Mouse (Mus musculus) ES-Bruce4 (cell line): ENCODE data around the gene Abraxas1. TPM values are rescaled to one million over a fixed set of nuclear protein-coding genes. Genes with fewer than 3 reads are reported as not detected.

Experiments
- H3K27ac ChIP-seq: 2 replicates; pipeline ENCODE4 v1.5.1; 2012; ENCODE audit warnings: low read length, inconsistent platforms; ENCODE audit not compliant: insufficient read depth
- H3K27me3 ChIP-seq: 2 replicates; pipeline ENCODE4 v1.6.1; 2012; ENCODE audit warnings: mild to moderate bottlenecking, low read length, inconsistent platforms; ENCODE audit not compliant: control insufficient read depth, poor library complexity, insufficient read depth, severe bottlenecking
- H3K36me3 ChIP-seq: 2 replicates; pipeline ENCODE4 v1.6.1; 2012; ENCODE audit warnings: inconsistent platforms, mild to moderate bottlenecking, low read length, moderate library complexity; ENCODE audit not compliant: control insufficient read depth, poor library complexity, insufficient read depth, severe bottlenecking
- H3K4me1 ChIP-seq: one replicate; pipeline ENCODE4 v1.8.1; 2011; ENCODE audit warnings: low read length; ENCODE audit not compliant: control insufficient read depth, insufficient read depth
- H3K4me3 ChIP-seq: 2 replicates; pipeline ENCODE4 v1.5.1; 2011; ENCODE audit warnings: low read depth, mild to moderate bottlenecking, low read length
- H3K9ac ChIP-seq: 2 replicates; pipeline ENCODE4 v1.6.1; 2012; ENCODE audit warnings: low read depth, mild to moderate bottlenecking, inconsistent platforms; ENCODE audit not compliant: poor library complexity, severe bottlenecking
- H3K9me3 ChIP-seq: replicated peaks from 2 replicates; pipeline ENCODE4 v1.6.1; 2012; ENCODE audit warnings: mild to moderate bottlenecking, low read length, inconsistent platforms; ENCODE audit not compliant: control insufficient read depth, poor library complexity, insufficient read depth, severe bottlenecking
- CTCF ChIP-seq: IDR thresholded peaks from one replicate; pipeline ENCODE4 v1.8.1; 2011; ENCODE audit warnings: low read depth, low read length
- EP300 ChIP-seq: IDR thresholded peaks from 2 replicates; pipeline ENCODE4 v1.6.1; 2011; ENCODE audit warnings: low read depth, low read length; ENCODE audit not compliant: insufficient read depth
- POLR2A ChIP-seq: IDR thresholded peaks from one replicate; pipeline ENCODE4 v1.8.1; 2011; ENCODE audit warnings: low read length; ENCODE audit not compliant: insufficient read depth
- polyA plus RNA-seq: library from polyadenylated mRNA; stranded (reverse); fragments of >200 nt; gene quantifications from 2 replicates; pipeline ENCODE4 v1.2.4, GENCODE M21; 2011; ENCODE audit warnings: low read depth; ENCODE audit not compliant: missing spikeins, insufficient read depth, insufficient read length

The Abraxas1 gene
- polyA plus RNA-seq = 32.9 and 37.4 TPM in 2 replicates

DNA sequence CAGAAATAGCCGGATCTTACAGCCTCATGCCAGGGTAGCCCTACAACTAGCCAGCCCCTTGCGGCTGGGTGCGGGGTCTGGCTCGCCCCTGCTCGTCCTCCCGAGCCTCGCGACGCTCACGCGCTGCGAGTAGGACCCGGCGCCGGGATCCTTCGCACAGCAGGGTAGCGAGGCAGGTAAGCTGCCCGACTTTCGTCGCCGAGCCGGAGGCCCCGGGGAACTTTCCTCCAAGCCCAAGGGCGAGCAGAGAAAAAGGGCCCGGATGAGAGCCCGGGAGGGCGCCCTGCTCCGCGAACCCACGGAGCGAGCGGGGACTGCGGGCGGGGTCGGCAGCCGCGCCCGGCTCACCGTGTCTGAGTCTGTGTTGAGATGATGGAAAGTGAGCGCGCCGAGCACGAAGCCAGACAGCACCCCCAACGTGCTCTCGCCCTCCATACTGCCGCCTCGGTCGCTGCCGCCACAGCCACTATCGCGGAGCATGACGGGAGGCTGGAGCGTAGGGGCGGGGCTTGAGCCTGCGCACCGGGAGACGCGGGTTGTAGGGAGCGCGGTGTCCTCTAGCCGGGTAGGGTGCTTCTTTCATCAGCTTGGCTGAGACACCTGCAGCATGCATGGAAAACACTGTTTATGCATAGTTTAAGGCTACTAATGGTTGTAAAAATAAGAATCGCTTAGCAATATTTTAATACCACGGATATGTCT, at the start of gene Abraxas1:
TSS of gene Abraxas1 (minus strand) at position 483 of the 702 bp plus-strand sequence.
- H3K27ac ChIP-seq = peak within 1 kb of the TSS; percentile 16; the same call in 1 of the 2 replicates
- peak within 1 kb of the TSS; percentile 95 for H3K9ac ChIP-seq
- H3K27me3 ChIP-seq = no peaks in the 10 kb centered on the region
- TF ChIP-seq CTCF (no peak), POLR2A (peak; percentile 95), EP300 (no peak)
- H3K4me1 ChIP-seq = no peaks in the 10 kb centered on the region
- H3K4me3 ChIP-seq = peak within 1 kb of the TSS; percentile 80
- H3K36me3 ChIP-seq = peaks cover 13% of the 10 kb centered on the region
- no peaks in the 10 kb centered on the region for H3K9me3 ChIP-seq

DNA sequence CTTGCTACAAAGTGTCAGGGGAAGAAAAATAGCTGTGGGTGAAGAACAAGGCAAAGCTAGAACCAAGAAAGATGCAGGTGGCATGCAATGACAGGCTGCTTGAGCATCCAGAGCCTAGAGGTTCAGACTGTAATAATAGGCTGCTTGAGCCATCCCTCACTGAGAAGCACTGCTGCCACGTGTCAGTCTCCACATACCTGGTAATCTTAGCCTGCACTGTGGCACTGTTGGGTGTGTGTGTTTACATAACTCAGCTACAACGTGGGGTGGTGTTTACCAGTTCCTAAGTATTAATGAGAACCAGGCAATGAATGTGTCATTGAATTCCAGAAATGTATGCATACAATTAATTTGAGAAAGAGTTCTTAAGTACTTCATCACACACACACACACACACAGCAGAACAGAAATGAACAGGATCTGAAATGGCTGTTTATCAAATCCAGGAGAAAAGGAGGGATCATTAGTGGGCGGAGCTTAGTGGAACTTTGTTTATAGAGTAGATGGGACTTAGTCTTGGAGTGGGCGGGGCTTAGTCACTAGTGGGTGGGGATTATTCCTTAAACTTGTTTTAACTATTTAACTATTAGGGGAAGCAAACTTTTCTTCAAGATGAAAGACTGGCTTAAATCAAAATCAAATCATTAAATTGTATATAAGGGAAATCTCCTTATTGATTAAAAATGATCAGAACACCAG, 48.6 kb upstream of the Abraxas1 start:
- Histone ChIP-seq H3K4me3 (no peak overlapping the region), H3K9me3 (no peaks in the 10 kb centered on the region), H3K4me1 (no peaks in the 10 kb centered on the region), H3K27me3 (no peaks in the 10 kb centered on the region), H3K9ac (no peak overlapping the region), H3K36me3 (no peaks in the 10 kb centered on the region), H3K27ac (no peak overlapping the region)
- TF ChIP-seq EP300 (no peak), POLR2A (no peak), CTCF (no peak)

- H3K36me3 ChIP-seq = no peaks in the 10 kb centered on the region
- no peaks in the 10 kb centered on the region for H3K27me3 ChIP-seq
- no peak for TF ChIP-seq EP300
- TF ChIP-seq POLR2A = no peak
- no peak for TF ChIP-seq CTCF
- H3K4me3 ChIP-seq = no peak overlapping the region
- H3K27ac ChIP-seq = no peak overlapping the region
- no peaks in the 10 kb centered on the region for H3K9me3 ChIP-seq
- H3K9ac ChIP-seq = no peak overlapping the region
- peaks cover 3% of the 10 kb centered on the region for H3K4me1 ChIP-seq
Measured at GRCm38 (mm10) chr5:100866183-100866582, 45.4 kb upstream of the Abraxas1 start.

GRCm38 (mm10) chr5:100864438-100864837, 43.7 kb upstream of the Abraxas1 start:
- no peak overlapping the region for H3K9ac ChIP-seq
- no peaks in the 10 kb centered on the region for H3K36me3 ChIP-seq
- H3K27me3 ChIP-seq = no peaks in the 10 kb centered on the region
- no peaks in the 10 kb centered on the region for H3K9me3 ChIP-seq
- peaks cover 3% of the 10 kb centered on the region for H3K4me1 ChIP-seq
- no peak overlapping the region for H3K4me3 ChIP-seq
- TF ChIP-seq EP300 = no peak
- no peak for TF ChIP-seq POLR2A
- no peak for TF ChIP-seq CTCF
- H3K27ac ChIP-seq = peak overlapping the region; percentile 39; the same call in 1 of the 2 replicates

- Histone ChIP-seq H3K27ac (peak overlapping the region; percentile 76), H3K9ac (no peak overlapping the region), H3K4me1 (peaks cover 3% of the 10 kb centered on the region), H3K36me3 (no peaks in the 10 kb centered on the region), H3K4me3 (no peak overlapping the region), H3K9me3 (no peaks in the 10 kb centered on the region), H3K27me3 (no peaks in the 10 kb centered on the region)
- TF ChIP-seq EP300 (no peak), CTCF (no peak), POLR2A (no peak)
Measured at GRCm38 (mm10) chr5:100863091-100863490, 42.3 kb upstream of the Abraxas1 start.

DNA sequence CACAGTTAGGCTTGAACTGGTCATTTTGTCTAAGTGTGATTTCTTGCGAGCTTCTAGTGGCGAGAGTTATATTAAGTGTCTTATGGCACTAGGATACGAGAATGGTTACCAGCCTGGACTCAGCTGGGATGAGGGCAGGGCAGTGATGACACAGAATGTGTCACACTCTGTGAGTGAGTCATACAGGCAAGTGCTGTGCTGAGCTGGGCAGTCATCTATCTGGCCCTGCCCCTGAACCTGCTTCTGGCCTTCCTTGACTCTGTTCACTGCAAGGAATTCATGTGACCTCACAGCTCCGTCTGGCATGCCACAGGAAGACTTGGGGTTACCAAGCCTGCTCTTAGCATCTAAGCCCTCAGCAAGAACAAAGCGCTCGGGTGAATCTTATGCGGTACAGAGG, 41.0 kb upstream of the Abraxas1 start:
- no peak overlapping the region for H3K4me3 ChIP-seq

More for the DNA sequence above, 41.0 kb upstream of the Abraxas1 start:
- H3K36me3 ChIP-seq = no peaks in the 10 kb centered on the region
- H3K27ac ChIP-seq = no peak overlapping the region
- no peak overlapping the region for H3K9ac ChIP-seq
- peaks cover 3% of the 10 kb centered on the region for H3K4me1 ChIP-seq
- no peaks in the 10 kb centered on the region for H3K9me3 ChIP-seq
- H3K27me3 ChIP-seq = no peaks in the 10 kb centered on the region
- TF ChIP-seq POLR2A (no peak), CTCF (no peak), EP300 (no peak)
